8 mouse cellular contexts compared by ENCODE assay signal in the genomic region with DNA sequence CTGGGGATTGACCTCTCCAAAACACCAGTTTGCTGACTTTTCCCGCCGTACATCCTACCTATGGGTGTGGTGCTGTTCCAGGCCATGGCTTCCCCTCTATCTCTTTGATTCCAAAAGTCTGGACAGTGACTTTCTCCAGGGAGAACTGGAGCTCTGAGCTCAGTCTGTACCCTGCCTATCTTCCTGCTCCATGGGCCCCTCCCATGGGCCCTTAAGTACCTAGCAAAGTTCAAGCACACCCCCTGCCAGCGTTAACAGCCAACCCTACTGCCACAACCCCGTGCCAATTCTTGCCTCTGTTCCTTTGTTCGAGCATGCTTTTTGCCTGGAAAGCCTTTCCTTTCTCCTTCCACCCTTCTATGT. TPM values are rescaled to one million over a fixed set of nuclear protein-coding genes. Genes with fewer than 3 reads are reported as not detected.
DNase-seq lines count a peak whose midpoint lies in the region; ATAC-seq and TF ChIP-seq lines count a peak whose summit lies in the region.

No protein-coding gene starts in this region.

- no peak for DNase-seq in kidney, adult 2 months
- no peak for DNase-seq in kidney, postnatal 4 days
- no peak for DNase-seq in midbrain, embryonic 14.5 days
- DNase-seq in right cerebral cortex, postnatal 10 days (ENCODE audit: low spot score in 2 of 2), result no peak
- no peak for DNase-seq in left cerebral cortex, postnatal 14 days (ENCODE audit: low spot score in 2 of 2)
- no peak for DNase-seq in spleen, adult 18-20 months

- no peaks in the 10 kb centered on the region for H3K9me3 ChIP-seq in hindbrain, embryonic 16.5 days (ENCODE audit: control insufficient read depth, low read length)
- H3K9me3 ChIP-seq in midbrain, embryonic 14.5 days (ENCODE audit: control insufficient read depth, low read length), result no peaks in the 10 kb centered on the region

- intact Hi-C loops in left cerebral cortex, postnatal 14 days (cut with DNase I), result loop anchor here (10.0 kb wide), 1 partner anchor 202 kb away; no protein-coding TSS in a partner anchor

- peak overlapping the region; percentile 98 for H3K4me2 ChIP-seq in hindbrain, embryonic 16.5 days (ENCODE audit: low read length)
- peak overlapping the region; percentile 97 for H3K4me2 ChIP-seq in midbrain, embryonic 14.5 days (ENCODE audit: low read length)

- no peaks in the 10 kb centered on the region for H3K36me3 ChIP-seq in kidney, adult 2 months (ENCODE audit: control insufficient read depth, insufficient read depth, low read length)
- no peaks in the 10 kb centered on the region for H3K36me3 ChIP-seq in hindbrain, embryonic 16.5 days (ENCODE audit: control insufficient read depth, insufficient read depth, low read length)
- H3K36me3 ChIP-seq in midbrain, embryonic 14.5 days (ENCODE audit: control insufficient read depth, insufficient read depth, low read length), result peaks cover 9% of the 10 kb centered on the region; the same call in 1 of the 2 replicates

- no peak; the same call in 1 of the 2 replicates for ATAC-seq in hindbrain, embryonic 16.5 days
- no peak for ATAC-seq in midbrain, embryonic 14.5 days (ENCODE audit: low FRiP score, low TSS enrichment)

- WGBS in kidney, adult 2 months, result 21% methylated on average over 5 of the region's 5 CpGs
- 36% methylated on average over 5 of the region's 5 CpGs for WGBS in hindbrain, embryonic 16.5 days
- WGBS in midbrain, embryonic 14.5 days, result 31% methylated on average over 5 of the region's 5 CpGs

- H3K4me1 ChIP-seq in kidney, adult 2 months (ENCODE audit: control insufficient read depth, insufficient read depth, low read length), result peaks cover 6% of the 10 kb centered on the region; the same call in 1 of the 2 replicates
- H3K4me1 ChIP-seq in bone marrow macrophage, adult 2 months (ENCODE audit: control insufficient read depth, insufficient read depth, low read length), result peaks cover 25% of the 10 kb centered on the region
- peaks cover 16% of the 10 kb centered on the region for H3K4me1 ChIP-seq in hindbrain, embryonic 16.5 days (ENCODE audit: control insufficient read depth, insufficient read depth, low read depth, low read length)
- H3K4me1 ChIP-seq in midbrain, embryonic 14.5 days (ENCODE audit: control insufficient read depth, insufficient read depth, low read length), result peaks cover 9% of the 10 kb centered on the region; the same call in 1 of the 2 replicates

- TF ChIP-seq POLR2A in kidney, adult 2 months (IDR thresholded peaks at IDR 0.05; ENCODE audit: low read depth, low read length), result no peak
- no peak for TF ChIP-seq POLR2A in bone marrow macrophage, adult 2 months (IDR thresholded peaks at IDR 0.05; ENCODE audit: borderline replicate concordance, low read depth, low read length)

- peak overlapping the region; percentile 63 for H3K9ac ChIP-seq in hindbrain, embryonic 16.5 days (ENCODE audit: low read depth, low read length)
- peak overlapping the region; percentile 72 for H3K9ac ChIP-seq in midbrain, embryonic 14.5 days (replicated peaks; ENCODE audit: low read length)

- H3K4me3 ChIP-seq in kidney, adult 2 months (ENCODE audit: insufficient read depth, low read depth, low read length), result peak overlapping the region; percentile 66
- H3K4me3 ChIP-seq in bone marrow macrophage, adult 2 months (ENCODE audit: insufficient read depth, low read length), result peak overlapping the region; percentile 58
- H3K4me3 ChIP-seq in hindbrain, embryonic 16.5 days (ENCODE audit: low read length), result peak overlapping the region; percentile 60
- peak overlapping the region; percentile 57 for H3K4me3 ChIP-seq in midbrain, embryonic 14.5 days (replicated peaks; ENCODE audit: low read depth, low read length)

- no peak for TF ChIP-seq CTCF in kidney, adult 2 months (conservative IDR thresholded peaks at IDR 0.05; ENCODE audit: insufficient read depth, insufficient read length, low read depth, low read length)
- 0 out of 2 replicates have a peak, but pooled peaks have one; percentile 17 for TF ChIP-seq CTCF in bone marrow macrophage, adult 2 months (IDR thresholded peaks at IDR 0.05; ENCODE audit: low read depth, low read length)

- no peaks in the 10 kb centered on the region for H3K27me3 ChIP-seq in kidney, adult 2 months (replicated peaks; ENCODE audit: control insufficient read depth, insufficient read depth, low read length)
- H3K27me3 ChIP-seq in hindbrain, embryonic 16.5 days (replicated peaks; ENCODE audit: control insufficient read depth, insufficient read depth, low read length), result no peaks in the 10 kb centered on the region
- no peaks in the 10 kb centered on the region for H3K27me3 ChIP-seq in midbrain, embryonic 14.5 days (ENCODE audit: control insufficient read depth, insufficient read depth, low read length)

- H3K27ac ChIP-seq in kidney, adult 2 months (ENCODE audit: insufficient read depth, low read depth, low read length), result no peak overlapping the region
- H3K27ac ChIP-seq in bone marrow macrophage, adult 2 months (ENCODE audit: insufficient read depth, low read depth, low read length), result peak overlapping the region; percentile 1; the same call in 1 of the 2 replicates
- H3K27ac ChIP-seq in hindbrain, embryonic 16.5 days (ENCODE audit: low read depth, low read length), result peak overlapping the region; percentile 67
- peak overlapping the region; percentile 75 for H3K27ac ChIP-seq in midbrain, embryonic 14.5 days (replicated peaks; ENCODE audit: low read depth, low read length)

RNA-seq across cellular contexts. Expression of a gene that starts 0.3 kb away (rescaled TPM):
- 2.0 and 2.4 TPM in 2 replicates for polyA plus RNA-seq in kidney, adult 2 months (2012; rRNA removed)
- 11.4 and 13.0 TPM in 2 replicates for polyA plus RNA-seq in bone marrow macrophage, adult 2 months (2012; ENCODE audit: insufficient read depth, insufficient read length, missing spikeins)
- polyA plus RNA-seq in hindbrain, embryonic 16.5 days (2015; fragmentation: Nextera tagmentation; extraction: Ambion mirVana), result 10.5 and 11.6 TPM in 2 replicates
- 7.6 and 13.7 TPM in 2 replicates for polyA plus RNA-seq in midbrain, embryonic 14.5 days (2014; fragmentation: Nextera tagmentation; extraction: Ambion mirVana)
- total RNA-seq in left cerebral cortex, postnatal 14 days (2021), result 1 to 10 TPM; 5.2 to 5.5 TPM

RNA-seq across cellular contexts. Expression of a gene that starts 15.4 kb away (rescaled TPM):
- 97.8 and 102 TPM in 2 replicates for polyA plus RNA-seq in kidney, adult 2 months (2012; rRNA removed)
- 68.3 and 81.0 TPM in 2 replicates for polyA plus RNA-seq in bone marrow macrophage, adult 2 months (2012; ENCODE audit: insufficient read depth, insufficient read length, missing spikeins)
- polyA plus RNA-seq in hindbrain, embryonic 16.5 days (2015; fragmentation: Nextera tagmentation; extraction: Ambion mirVana), result 168 and 181 TPM in 2 replicates
- polyA plus RNA-seq in midbrain, embryonic 14.5 days (2014; fragmentation: Nextera tagmentation; extraction: Ambion mirVana), result 99.3 and 105 TPM in 2 replicates
- 100 to 1,000 TPM; 569 to 619 TPM for total RNA-seq in left cerebral cortex, postnatal 14 days (2021)
